Mouse (Mus musculus): ENCODE results near the gene Selenov.
"Not testable (repeated sequence)": the region's sequence is repeated elsewhere in the genome, so short reads cannot be mapped to it uniquely, and the experiment has no call there.

Selenov gene

GRCm38 (mm10) chr7:28290165-28290564, 821 bp downstream of the Selenov start:
- no peak for DNase-seq

- DNase-seq: no peak
Measured at GRCm38 (mm10) chr7:28280630-28281029, 10.4 kb downstream of the Selenov start.

- DNase-seq: no peak
Measured at GRCm38 (mm10) chr7:28278279-28278652, 12.7 kb downstream of the Selenov start.

- DNase-seq: peak; percentile 97
Measured at GRCm38 (mm10) chr7:28277615-28278278, 13.2 kb downstream of the Selenov start, which contains the start of gene Eid2b. TSS of gene Eid2b (plus strand) at chr7:28277739.

GRCm38 (mm10) chr7:28277237-28277614, 13.8 kb downstream of the Selenov start:
- DNase-seq: no peak

GRCm38 (mm10) chr7:28271761-28272160, 19.2 kb downstream of the Selenov start:
- DNase-seq: no peak

GRCm38 (mm10) chr7:28269355-28269754, 21.6 kb downstream of the Selenov start:
- DNase-seq: no peak

- no peak for DNase-seq
Measured at GRCm38 (mm10) chr7:28268576-28268975, 22.4 kb downstream of the Selenov start.

- DNase-seq: peak; percentile 57
Measured at GRCm38 (mm10) chr7:28268042-28268531, 22.9 kb downstream of the Selenov start.

- peak; percentile 78 for DNase-seq
Measured at GRCm38 (mm10) chr7:28267129-28268041, 23.6 kb downstream of the Selenov start, which contains the start of gene Eid2. TSS of gene Eid2 (plus strand) at chr7:28267881.

GRCm38 (mm10) chr7:28265391-28265790, 25.6 kb downstream of the Selenov start:
- DNase-seq: no peak

GRCm38 (mm10) chr7:28263786-28264185, 27.2 kb downstream of the Selenov start:
- peak; percentile 81 for DNase-seq

GRCm38 (mm10) chr7:28262861-28263260, 28.1 kb downstream of the Selenov start:
- DNase-seq: no peak

GRCm38 (mm10) chr7:28255476-28255875, 35.5 kb downstream of the Selenov start:
- DNase-seq: no peak

- no peak for DNase-seq
Measured at GRCm38 (mm10) chr7:28254591-28254990, 36.4 kb downstream of the Selenov start.

GRCm38 (mm10) chr7:28251976-28252375, 39.0 kb downstream of the Selenov start:
- no peak for DNase-seq

GRCm38 (mm10) chr7:28248957-28249356, 42.0 kb downstream of the Selenov start:
- DNase-seq: no peak

- DNase-seq: not testable (repeated sequence)
Measured at GRCm38 (mm10) chr7:28243943-28244342, 47.0 kb downstream of the Selenov start.
